Mouse (Mus musculus): ENCODE measurements around the gene Hist1h4d. TPM values are rescaled to one million over a fixed set of nuclear protein-coding genes. Genes with fewer than 3 reads are reported as not detected.
"Not testable (repeated sequence)": the region's sequence is repeated elsewhere in the genome, so short reads cannot be mapped to it uniquely, and the experiment has no call there.

Hist1h4d gene
- polyA plus RNA-seq, 1 experiment: 19.1 TPM

DNA sequence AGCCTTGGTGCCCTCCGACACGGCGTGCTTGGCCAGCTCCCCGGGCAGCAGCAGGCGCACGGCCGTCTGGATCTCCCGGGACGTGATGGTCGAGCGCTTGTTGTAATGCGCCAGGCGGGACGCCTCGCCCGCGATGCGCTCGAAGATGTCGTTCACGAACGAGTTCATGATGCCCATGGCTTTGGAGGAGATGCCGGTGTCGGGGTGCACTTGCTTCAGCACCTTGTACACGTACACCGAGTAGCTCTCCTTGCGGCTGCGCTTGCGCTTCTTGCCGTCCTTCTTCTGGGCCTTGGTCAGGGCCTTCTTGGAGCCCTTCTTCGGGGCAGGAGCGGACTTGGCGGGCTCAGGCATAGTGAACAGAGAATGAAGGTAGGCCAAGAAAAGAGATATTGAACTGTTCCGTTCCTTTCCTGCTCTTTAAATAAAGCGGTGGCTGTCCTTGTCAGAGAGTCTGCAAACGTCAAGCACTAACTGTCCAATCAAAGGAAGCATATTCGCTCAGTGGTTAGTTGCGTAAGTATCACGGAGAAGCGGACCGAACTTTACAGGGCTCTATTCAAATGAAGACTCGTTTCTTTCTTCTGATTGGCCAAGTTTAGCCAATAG is 38.3 kb upstream of the Hist1h4d start, which contains the start of gene Hist1h2bh:
Gene Hist1h2bh (minus strand): TSS at position 394 of the 609 bp plus-strand sequence.
- peak within 1 kb of the TSS; percentile 68 for H3K4me3 ChIP-seq (ENCODE audit: extremely low read depth, insufficient read depth, insufficient read length)
- H3K27ac ChIP-seq (ENCODE audit: insufficient read depth, low read length): peak within 1 kb of the TSS; percentile 96
- not testable (repeated sequence) for H3K36me3 ChIP-seq (ENCODE audit: control insufficient read depth, insufficient read depth, low read length); H3K4me1 ChIP-seq (ENCODE audit: control insufficient read depth, insufficient read depth, insufficient read length); H3K27me3 ChIP-seq (ENCODE audit: control insufficient read depth, insufficient read depth, low read length)
- WGBS: under 1% methylated on average over 33 of the region's 42 CpGs
- peak; percentile 61 to 93 for DNase-seq (ENCODE audit: low read depth in 1 of 2, low spot score in 2 of 2)
- TF ChIP-seq POLR2A (IDR thresholded peaks at IDR 0.05; ENCODE audit: low read depth, low read length): peak; percentile 72

DNA sequence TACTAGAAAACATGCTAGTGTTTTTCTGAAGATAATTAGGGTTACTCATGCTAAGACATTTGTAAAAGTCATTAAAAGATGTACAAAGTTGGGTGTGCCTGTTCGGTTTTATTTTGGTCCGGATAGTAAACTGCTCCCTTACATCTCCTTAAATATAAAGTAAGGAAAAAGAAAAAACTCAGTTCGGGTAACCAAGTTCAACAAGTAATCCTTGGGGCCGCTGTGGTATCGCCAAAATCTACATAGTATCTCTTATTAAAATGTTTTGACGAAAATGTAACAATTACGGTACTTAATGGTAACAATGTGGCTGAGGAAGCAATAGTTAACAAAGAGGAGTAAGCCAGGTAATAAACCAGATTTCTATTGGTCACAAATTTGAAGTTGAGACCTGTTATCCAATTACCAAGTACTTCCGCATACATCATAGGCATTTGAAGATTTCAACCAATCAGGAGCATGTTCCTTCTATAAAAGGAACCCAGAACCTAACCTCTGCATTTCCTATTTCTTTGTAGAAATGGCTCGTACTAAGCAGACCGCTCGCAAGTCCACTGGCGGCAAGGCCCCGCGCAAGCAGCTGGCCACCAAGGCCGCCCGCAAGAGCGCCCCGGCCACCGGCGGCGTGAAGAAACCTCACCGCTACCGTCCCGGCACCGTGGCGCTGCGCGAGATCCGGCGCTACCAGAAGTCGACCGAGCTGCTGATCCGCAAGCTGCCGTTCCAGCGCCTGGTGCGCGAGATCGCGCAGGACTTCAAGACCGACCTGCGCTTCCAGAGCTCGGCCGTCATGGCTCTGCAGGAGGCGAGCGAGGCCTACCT is 37.2 kb upstream of the Hist1h4d start, which contains the start of gene Hist1h3f:
Gene Hist1h3f (plus strand): TSS at position 88 of the 822 bp plus-strand sequence.
- Histone ChIP-seq H3K4me3 (ENCODE audit: extremely low read depth, insufficient read depth, insufficient read length) (peak within 1 kb of the TSS; percentile 68), H3K27ac (ENCODE audit: insufficient read depth, low read length) (peak within 1 kb of the TSS; percentile 96), H3K4me1 (ENCODE audit: control insufficient read depth, insufficient read depth, insufficient read length) (no peaks in the 10 kb centered on the region), H3K27me3 (ENCODE audit: control insufficient read depth, insufficient read depth, low read length) (no peaks in the 10 kb centered on the region), H3K36me3 (ENCODE audit: control insufficient read depth, insufficient read depth, low read length) (no peaks in the 10 kb centered on the region)
- peak; percentile 96 for TF ChIP-seq POLR2A (IDR thresholded peaks at IDR 0.05; ENCODE audit: low read depth, low read length)
- no peak for TF ChIP-seq CTCF (IDR thresholded peaks at IDR 0.05; ENCODE audit: extremely low read depth, insufficient read depth, insufficient read length, insufficient replicate concordance)
- WGBS: under 1% methylated on average over 25 of the region's 45 CpGs
- DNase-seq (ENCODE audit: low read depth in 1 of 2, low spot score in 2 of 2): peak; percentile 46 to 95

DNA sequence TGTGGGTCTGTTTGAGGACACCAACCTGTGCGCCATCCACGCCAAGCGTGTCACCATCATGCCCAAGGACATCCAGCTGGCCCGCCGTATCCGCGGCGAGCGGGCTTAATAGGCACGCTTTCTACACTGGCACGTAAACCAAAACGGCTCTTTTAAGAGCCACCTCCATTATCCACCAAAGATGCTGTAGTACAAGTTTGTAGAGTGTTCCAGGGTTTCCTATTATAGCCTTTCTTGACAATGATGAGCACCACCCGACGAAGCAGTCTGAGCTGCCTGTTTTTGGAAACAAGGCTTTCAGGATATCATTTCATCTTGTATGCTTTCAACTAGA is 36.6 kb upstream of the Hist1h4d start:
- peak overlapping the region; percentile 52 for H3K4me3 ChIP-seq (ENCODE audit: extremely low read depth, insufficient read depth, insufficient read length)
- peak overlapping the region; percentile 88 for H3K27ac ChIP-seq (ENCODE audit: insufficient read depth, low read length)
- H3K36me3 ChIP-seq (ENCODE audit: control insufficient read depth, insufficient read depth, low read length); H3K4me1 ChIP-seq (ENCODE audit: control insufficient read depth, insufficient read depth, insufficient read length); H3K27me3 ChIP-seq (ENCODE audit: control insufficient read depth, insufficient read depth, low read length); DNase-seq (ENCODE audit: low read depth in 1 of 2, low spot score in 2 of 2): not testable (repeated sequence)
- WGBS: 0% methylated on average over 12 of the region's 14 CpGs

DNA sequence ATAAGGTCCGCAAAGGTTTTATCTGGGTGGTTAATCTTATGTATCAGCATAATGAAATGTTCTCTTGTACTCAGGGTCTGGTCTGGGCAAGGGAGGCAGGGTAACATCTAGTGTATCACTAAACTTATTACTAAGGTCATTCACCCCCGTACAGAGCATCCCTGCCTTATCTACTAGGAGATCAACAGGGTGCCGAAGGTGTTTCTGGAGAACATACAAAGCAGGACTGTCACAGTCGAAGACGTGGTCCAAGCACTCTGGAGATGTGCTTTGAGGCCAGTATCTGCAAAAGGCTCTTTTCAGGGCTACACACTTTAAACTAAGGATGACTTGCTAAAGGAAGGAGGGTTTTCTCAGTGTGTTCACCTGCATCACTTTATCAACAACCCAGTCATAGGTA is 34.7 kb upstream of the Hist1h4d start:
- WGBS: 89% methylated on average over 5 of the region's 5 CpGs
- Histone ChIP-seq H3K27me3 (ENCODE audit: control insufficient read depth, insufficient read depth, low read length) (no peaks in the 10 kb centered on the region), H3K36me3 (ENCODE audit: control insufficient read depth, insufficient read depth, low read length) (no peaks in the 10 kb centered on the region), H3K27ac (ENCODE audit: insufficient read depth, low read length) (no peak overlapping the region), H3K4me1 (ENCODE audit: control insufficient read depth, insufficient read depth, insufficient read length) (peaks cover 4% of the 10 kb centered on the region), H3K4me3 (ENCODE audit: extremely low read depth, insufficient read depth, insufficient read length) (no peak overlapping the region)
- no peak for TF ChIP-seq CTCF (IDR thresholded peaks at IDR 0.05; ENCODE audit: extremely low read depth, insufficient read depth, insufficient read length, insufficient replicate concordance)
- no peak for TF ChIP-seq POLR2A (IDR thresholded peaks at IDR 0.05; ENCODE audit: low read depth, low read length)
- no peak for DNase-seq (ENCODE audit: low read depth in 1 of 2, low spot score in 2 of 2)

DNA sequence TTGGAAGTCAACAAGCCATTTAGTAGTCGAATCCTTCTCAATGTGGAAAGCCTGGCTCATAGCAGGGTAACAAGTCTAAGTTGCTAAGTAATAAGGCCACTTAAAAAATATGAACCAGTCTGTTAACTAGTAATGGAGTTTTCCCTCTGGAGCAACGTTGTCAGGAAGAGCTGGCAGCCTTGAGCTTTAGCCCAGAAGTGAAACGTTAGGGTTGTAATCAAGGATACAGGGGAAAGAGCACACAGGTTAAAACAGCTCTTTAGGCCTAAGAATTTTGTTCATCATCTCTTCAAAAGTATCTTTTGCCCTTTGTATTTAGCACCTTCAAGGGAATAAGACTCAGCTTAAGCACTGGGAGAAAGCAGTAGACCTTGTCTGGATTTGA is 30.6 kb upstream of the Hist1h4d start:
- WGBS: 9% methylated on average over 3 of the region's 3 CpGs
- DNase-seq (ENCODE audit: low read depth in 1 of 2, low spot score in 2 of 2): no peak
- Histone ChIP-seq H3K4me3 (ENCODE audit: extremely low read depth, insufficient read depth, insufficient read length) (peak overlapping the region; percentile 49; the same call in 1 of the 2 replicates), H3K4me1 (ENCODE audit: control insufficient read depth, insufficient read depth, insufficient read length) (peaks cover 4% of the 10 kb centered on the region), H3K27ac (ENCODE audit: insufficient read depth, low read length) (peak overlapping the region; percentile 22; the same call in 1 of the 2 replicates), H3K36me3 (ENCODE audit: control insufficient read depth, insufficient read depth, low read length) (no peaks in the 10 kb centered on the region), H3K27me3 (ENCODE audit: control insufficient read depth, insufficient read depth, low read length) (no peaks in the 10 kb centered on the region)
- TF ChIP-seq POLR2A (IDR thresholded peaks at IDR 0.05; ENCODE audit: low read depth, low read length) (no peak), CTCF (IDR thresholded peaks at IDR 0.05; ENCODE audit: extremely low read depth, insufficient read depth, insufficient read length, insufficient replicate concordance) (no peak)

DNA sequence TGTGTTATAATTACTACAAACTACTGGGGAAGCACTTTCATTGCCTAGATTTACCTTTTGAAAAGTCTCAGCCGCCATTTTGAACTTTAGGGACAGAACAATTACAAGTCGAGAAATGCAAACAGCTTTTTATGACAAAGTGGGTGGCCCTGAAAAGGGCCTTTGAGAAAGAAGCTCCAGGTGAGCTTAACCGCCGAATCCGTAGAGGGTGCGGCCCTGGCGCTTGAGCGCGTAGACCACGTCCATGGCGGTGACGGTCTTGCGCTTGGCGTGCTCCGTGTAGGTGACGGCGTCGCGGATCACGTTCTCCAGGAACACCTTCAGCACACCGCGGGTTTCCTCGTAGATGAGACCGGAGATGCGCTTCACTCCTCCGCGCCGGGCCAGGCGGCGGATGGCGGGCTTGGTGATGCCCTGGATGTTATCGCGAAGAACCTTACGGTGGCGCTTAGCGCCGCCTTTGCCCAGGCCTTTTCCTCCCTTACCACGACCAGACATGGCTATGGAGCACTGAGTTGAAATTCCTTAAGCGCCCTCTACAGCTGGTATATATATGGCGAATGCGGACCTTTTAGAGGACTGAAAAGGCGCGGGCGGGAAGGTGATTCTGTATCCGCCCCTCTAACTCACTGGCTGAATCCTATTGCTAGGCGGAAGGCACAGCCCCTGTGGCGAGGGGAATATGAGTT is 30.1 kb upstream of the Hist1h4d start, which contains the start of gene Hist1h4f:
Gene Hist1h4f (minus strand): TSS at position 503 of the 689 bp plus-strand sequence.
- not testable (repeated sequence) for H3K27me3 ChIP-seq (ENCODE audit: control insufficient read depth, insufficient read depth, low read length); H3K4me1 ChIP-seq (ENCODE audit: control insufficient read depth, insufficient read depth, insufficient read length); H3K36me3 ChIP-seq (ENCODE audit: control insufficient read depth, insufficient read depth, low read length)
- H3K4me3 ChIP-seq (ENCODE audit: extremely low read depth, insufficient read depth, insufficient read length): peak within 1 kb of the TSS; percentile 49
- DNase-seq (ENCODE audit: low read depth in 1 of 2, low spot score in 2 of 2): peak; percentile 61 to 74
- under 1% methylated on average over 47 of the region's 47 CpGs for WGBS
- peak within 1 kb of the TSS; percentile 84 for H3K27ac ChIP-seq (ENCODE audit: insufficient read depth, low read length)
- TF ChIP-seq CTCF (IDR thresholded peaks at IDR 0.05; ENCODE audit: extremely low read depth, insufficient read depth, insufficient read length, insufficient replicate concordance) (0 out of 2 replicates have a peak, but pooled peaks have one; percentile 5), POLR2A (IDR thresholded peaks at IDR 0.05; ENCODE audit: low read depth, low read length) (peak; percentile 54)

Measured in spleen, adult 2 months (tissue).